Mouse (Mus musculus) cerebellum, adult 11 months (tissue): ENCODE results near the gene Pde6b.

Experiments used
- DNase-seq: peaks from one replicate; pipeline ENCODE4 v3.0.0; 2022

The Pde6b gene

DNA sequence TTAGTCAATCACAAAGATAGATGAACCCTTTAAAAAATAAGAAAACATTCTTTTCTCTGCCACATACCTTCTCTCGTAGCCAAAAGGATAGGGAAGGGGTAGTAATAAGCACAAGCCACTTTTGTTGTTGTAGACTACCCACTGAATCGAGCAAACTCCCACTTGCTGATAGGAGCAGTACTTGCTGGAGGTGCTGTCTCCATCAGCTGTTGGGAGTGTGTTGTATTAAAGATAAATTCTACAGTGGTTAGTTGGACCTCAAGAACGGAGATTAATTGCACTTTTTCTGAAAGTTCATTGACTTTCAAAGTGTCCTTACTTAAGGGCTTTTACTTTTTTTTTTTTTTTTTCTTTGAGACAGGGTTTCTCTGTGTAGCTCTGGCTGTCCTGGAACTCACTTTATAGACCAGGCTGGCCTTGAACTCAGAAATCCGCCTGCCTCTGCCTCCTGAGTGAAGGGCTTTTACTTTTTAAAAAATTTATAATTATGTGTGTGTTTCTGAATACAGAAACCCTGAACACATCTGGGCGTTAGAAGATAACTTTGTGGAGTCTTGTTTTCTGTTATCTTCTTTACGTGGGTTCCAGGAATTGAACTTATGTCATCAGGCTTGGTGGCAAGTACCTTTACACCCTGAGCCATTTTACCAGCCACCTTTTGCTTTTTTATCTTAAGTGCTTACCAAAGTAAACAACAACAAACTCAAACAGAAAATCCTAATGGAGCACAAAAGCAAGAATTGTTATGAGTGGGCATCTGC, 77.1 kb downstream of the Pde6b start:
- no peak for DNase-seq

DNA sequence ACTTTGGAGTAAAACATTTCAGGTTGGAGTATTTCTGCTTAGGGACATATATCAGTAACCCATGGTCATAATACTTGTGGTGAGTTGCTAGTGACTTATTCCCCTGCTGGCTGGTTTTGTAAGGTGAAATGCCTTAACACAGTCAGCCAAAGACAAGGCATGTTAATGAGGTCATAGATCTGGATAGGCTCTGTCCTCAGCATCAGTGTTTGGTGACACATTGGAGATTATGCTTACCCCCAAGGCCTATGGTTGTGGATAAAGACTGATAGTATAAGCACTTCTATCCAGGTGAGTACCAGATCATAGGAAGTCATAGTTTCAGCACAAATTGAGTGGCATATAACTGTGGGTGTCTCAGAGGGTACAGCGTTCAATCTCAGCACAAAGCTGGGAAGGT, 78.5 kb downstream of the Pde6b start:
- no peak for DNase-seq

DNA sequence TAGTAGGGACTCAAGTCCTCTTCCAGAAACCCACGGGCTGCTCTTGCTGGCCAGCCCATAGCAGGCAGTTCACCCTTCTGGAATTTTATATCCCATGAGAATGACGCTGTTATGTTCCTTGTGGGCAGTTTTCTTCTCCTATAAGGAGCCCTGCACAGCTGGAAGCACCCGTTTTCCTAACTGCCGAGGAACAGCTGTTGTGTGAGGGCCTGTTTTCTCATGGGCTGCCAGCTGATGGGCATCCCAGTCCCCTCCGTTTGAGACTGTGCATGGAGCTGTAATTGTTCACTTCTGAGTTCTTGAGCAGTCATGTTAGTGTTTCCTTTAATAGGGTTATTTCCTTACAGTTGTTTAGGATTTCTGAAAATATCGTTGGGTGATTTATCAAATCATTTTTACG, 81.4 kb downstream of the Pde6b start:
- DNase-seq: no peak

DNA sequence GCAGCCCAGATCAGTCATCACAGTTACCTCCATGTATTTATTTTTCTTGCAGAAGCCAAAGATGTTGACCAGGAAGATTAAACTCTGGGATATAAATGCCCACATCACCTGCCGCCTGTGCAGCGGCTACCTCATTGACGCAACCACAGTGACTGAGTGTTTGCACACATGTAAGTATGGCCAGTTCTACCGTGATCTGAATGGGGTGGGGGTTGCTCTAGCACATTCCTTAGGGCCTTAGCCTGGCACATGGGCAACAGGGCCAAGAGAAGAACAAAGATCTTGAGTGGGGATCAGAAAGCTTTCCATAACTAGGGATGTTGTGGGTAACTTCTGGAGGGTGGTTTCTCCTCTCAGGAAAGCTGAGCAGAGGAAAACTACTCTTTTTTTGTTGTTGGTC, 85.5 kb downstream of the Pde6b start:
- DNase-seq: no peak

DNA sequence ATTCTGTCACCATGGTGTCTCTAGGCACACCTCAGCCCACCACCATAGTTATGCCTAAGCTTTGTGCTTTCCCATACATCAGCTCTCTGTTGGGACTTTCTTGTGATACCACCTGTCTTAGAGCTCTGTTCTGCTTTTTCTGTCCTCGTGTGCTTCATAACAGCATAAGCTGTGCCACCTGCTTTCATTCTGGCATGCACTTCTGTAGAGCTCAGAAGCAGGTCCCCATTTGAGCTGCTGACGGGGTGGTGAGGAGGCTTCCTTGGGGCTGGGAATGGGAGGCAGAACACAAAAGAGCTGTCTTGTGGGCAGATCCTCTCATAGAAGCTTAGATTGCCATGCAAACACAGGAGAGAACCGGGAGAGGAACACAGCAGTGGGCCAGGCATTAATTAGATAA, 87.8 kb downstream of the Pde6b start:
- no peak for DNase-seq
